Mouse (Mus musculus): ENCODE data around the gene Papola. TPM values are rescaled to one million over a fixed set of nuclear protein-coding genes. Genes with fewer than 3 reads are reported as not detected.

Papola gene
- polyA plus RNA-seq, 1 experiment from 2014 or later: 81.6 TPM

GRCm38 (mm10) chr12:105758911-105759310 is 25.6 kb upstream of the Papola start:
- no peaks in the 10 kb centered on the region for H3K36me3 ChIP-seq (ENCODE audit: control insufficient read depth, insufficient read depth)
- H3K4me3 ChIP-seq (ENCODE audit: low read depth, low read length): no peak overlapping the region
- no peaks in the 10 kb centered on the region for H3K9me3 ChIP-seq (replicated peaks; ENCODE audit: control insufficient read depth, low read length)
- no peak overlapping the region for H3K4me2 ChIP-seq (ENCODE audit: low read depth, low read length)
- no peaks in the 10 kb centered on the region for H3K27me3 ChIP-seq (ENCODE audit: control insufficient read depth, insufficient read depth, low read depth, low read length)
- peak overlapping the region; percentile 65 for H3K27ac ChIP-seq (ENCODE audit: low read length)
- H3K4me1 ChIP-seq (ENCODE audit: control insufficient read depth, low read depth, low read length): peaks cover 30% of the 10 kb centered on the region
- WGBS (ENCODE audit: insufficient replicate concordance): 52% methylated on average over 2 of the region's 2 CpGs
- ATAC-seq (ENCODE audit: low read depth): no peak
- no peak overlapping the region for H3K9ac ChIP-seq (ENCODE audit: low read depth, low read length)

GRCm38 (mm10) chr12:105759849-105760478 is 24.5 kb upstream of the Papola start:
- Histone ChIP-seq H3K4me3 (ENCODE audit: low read depth, low read length) (no peak overlapping the region), H3K9me3 (replicated peaks; ENCODE audit: control insufficient read depth, low read length) (no peaks in the 10 kb centered on the region), H3K4me2 (ENCODE audit: low read depth, low read length) (no peak overlapping the region), H3K4me1 (ENCODE audit: control insufficient read depth, low read depth, low read length) (peaks cover 30% of the 10 kb centered on the region), H3K27ac (ENCODE audit: low read length) (no peak overlapping the region), H3K36me3 (ENCODE audit: control insufficient read depth, insufficient read depth) (no peaks in the 10 kb centered on the region), H3K27me3 (ENCODE audit: control insufficient read depth, insufficient read depth, low read depth, low read length) (no peaks in the 10 kb centered on the region), H3K9ac (ENCODE audit: low read depth, low read length) (no peak overlapping the region)
- WGBS (ENCODE audit: insufficient replicate concordance): 19% methylated on average over 10 of the region's 10 CpGs
- ATAC-seq (ENCODE audit: low read depth): peak; percentile 69

GRCm38 (mm10) chr12:105761171-105761570 is 23.3 kb upstream of the Papola start:
- peaks cover 30% of the 10 kb centered on the region for H3K4me1 ChIP-seq (ENCODE audit: control insufficient read depth, low read depth, low read length)
- H3K27me3 ChIP-seq (ENCODE audit: control insufficient read depth, insufficient read depth, low read depth, low read length): no peaks in the 10 kb centered on the region
- no peak for ATAC-seq (ENCODE audit: low read depth)
- H3K9me3 ChIP-seq (replicated peaks; ENCODE audit: control insufficient read depth, low read length): no peaks in the 10 kb centered on the region
- no peak overlapping the region for H3K9ac ChIP-seq (ENCODE audit: low read depth, low read length)
- no peak overlapping the region for H3K4me3 ChIP-seq (ENCODE audit: low read depth, low read length)
- no peak overlapping the region for H3K4me2 ChIP-seq (ENCODE audit: low read depth, low read length)
- H3K27ac ChIP-seq (ENCODE audit: low read length): no peak overlapping the region
- 69% methylated on average over 11 of the region's 11 CpGs for WGBS (ENCODE audit: insufficient replicate concordance)
- H3K36me3 ChIP-seq (ENCODE audit: control insufficient read depth, insufficient read depth): no peaks in the 10 kb centered on the region

GRCm38 (mm10) chr12:105761629-105762028 is 22.9 kb upstream of the Papola start:
- no peak for ATAC-seq (ENCODE audit: low read depth)
- no peak overlapping the region for H3K9ac ChIP-seq (ENCODE audit: low read depth, low read length)
- no peaks in the 10 kb centered on the region for H3K36me3 ChIP-seq (ENCODE audit: control insufficient read depth, insufficient read depth)
- H3K4me1 ChIP-seq (ENCODE audit: control insufficient read depth, low read depth, low read length): peaks cover 30% of the 10 kb centered on the region
- H3K4me2 ChIP-seq (ENCODE audit: low read depth, low read length): no peak overlapping the region
- no peak overlapping the region for H3K4me3 ChIP-seq (ENCODE audit: low read depth, low read length)
- H3K9me3 ChIP-seq (replicated peaks; ENCODE audit: control insufficient read depth, low read length): no peaks in the 10 kb centered on the region
- no peaks in the 10 kb centered on the region for H3K27me3 ChIP-seq (ENCODE audit: control insufficient read depth, insufficient read depth, low read depth, low read length)
- H3K27ac ChIP-seq (ENCODE audit: low read length): no peak overlapping the region
- 61% methylated on average over 3 of the region's 3 CpGs for WGBS (ENCODE audit: insufficient replicate concordance)

GRCm38 (mm10) chr12:105769700-105770099 is 14.8 kb upstream of the Papola start:
- no peaks in the 10 kb centered on the region for H3K27me3 ChIP-seq (ENCODE audit: control insufficient read depth, insufficient read depth, low read depth, low read length)
- H3K9ac ChIP-seq (ENCODE audit: low read depth, low read length): no peak overlapping the region
- no peaks in the 10 kb centered on the region for H3K36me3 ChIP-seq (ENCODE audit: control insufficient read depth, insufficient read depth)
- H3K4me1 ChIP-seq (ENCODE audit: control insufficient read depth, low read depth, low read length): no peaks in the 10 kb centered on the region
- ATAC-seq (ENCODE audit: low read depth): no peak
- H3K9me3 ChIP-seq (replicated peaks; ENCODE audit: control insufficient read depth, low read length): no peaks in the 10 kb centered on the region
- no peak overlapping the region for H3K4me2 ChIP-seq (ENCODE audit: low read depth, low read length)
- H3K27ac ChIP-seq (ENCODE audit: low read length): no peak overlapping the region
- no peak overlapping the region for H3K4me3 ChIP-seq (ENCODE audit: low read depth, low read length)
- 36% methylated on average over 10 of the region's 10 CpGs for whole genome bisulfite sequencing (ENCODE audit: insufficient replicate concordance)

- Histone ChIP-seq H3K4me3 (ENCODE audit: low read depth, low read length) (no peak overlapping the region), H3K36me3 (ENCODE audit: control insufficient read depth, insufficient read depth) (no peaks in the 10 kb centered on the region), H3K9me3 (replicated peaks; ENCODE audit: control insufficient read depth, low read length) (no peaks in the 10 kb centered on the region), H3K4me2 (ENCODE audit: low read depth, low read length) (no peak overlapping the region), H3K9ac (ENCODE audit: low read depth, low read length) (no peak overlapping the region), H3K27me3 (ENCODE audit: control insufficient read depth, insufficient read depth, low read depth, low read length) (no peaks in the 10 kb centered on the region), H3K27ac (ENCODE audit: low read length) (no peak overlapping the region), H3K4me1 (ENCODE audit: control insufficient read depth, low read depth, low read length) (no peaks in the 10 kb centered on the region)
- WGBS (ENCODE audit: insufficient replicate concordance): 67% methylated on average over 7 of the region's 7 CpGs
- ATAC-seq (ENCODE audit: low read depth): no peak
Observed at GRCm38 (mm10) chr12:105774871-105775270, 9.6 kb upstream of the Papola start.

- ATAC-seq (ENCODE audit: low read depth): no peak
- Histone ChIP-seq H3K27me3 (ENCODE audit: control insufficient read depth, insufficient read depth, low read depth, low read length) (no peaks in the 10 kb centered on the region), H3K4me1 (ENCODE audit: control insufficient read depth, low read depth, low read length) (no peaks in the 10 kb centered on the region), H3K27ac (ENCODE audit: low read length) (no peak overlapping the region), H3K36me3 (ENCODE audit: control insufficient read depth, insufficient read depth) (no peaks in the 10 kb centered on the region), H3K9ac (ENCODE audit: low read depth, low read length) (no peak overlapping the region), H3K9me3 (replicated peaks; ENCODE audit: control insufficient read depth, low read length) (no peaks in the 10 kb centered on the region), H3K4me2 (ENCODE audit: low read depth, low read length) (no peak overlapping the region), H3K4me3 (ENCODE audit: low read depth, low read length) (no peak overlapping the region)
- WGBS (ENCODE audit: insufficient replicate concordance): 37% methylated on average over 4 of the region's 4 CpGs
Observed at GRCm38 (mm10) chr12:105777651-105778050, 6.8 kb upstream of the Papola start.

GRCm38 (mm10) chr12:105785000-105785774 is 693 bp downstream of the Papola start:
- H3K4me3 ChIP-seq (ENCODE audit: low read depth, low read length): peak overlapping the region; percentile 94
- peak overlapping the region; percentile 96 for H3K27ac ChIP-seq (ENCODE audit: low read length)
- H3K9ac ChIP-seq (ENCODE audit: low read depth, low read length): peak overlapping the region; percentile 93
- no peaks in the 10 kb centered on the region for H3K36me3 ChIP-seq (ENCODE audit: control insufficient read depth, insufficient read depth)
- WGBS (ENCODE audit: insufficient replicate concordance): 0% methylated on average over 50 of the region's 53 CpGs
- H3K9me3 ChIP-seq (replicated peaks; ENCODE audit: control insufficient read depth, low read length): no peaks in the 10 kb centered on the region
- H3K4me1 ChIP-seq (ENCODE audit: control insufficient read depth, low read depth, low read length): peaks cover 31% of the 10 kb centered on the region
- peak overlapping the region; percentile 83 for H3K4me2 ChIP-seq (ENCODE audit: low read depth, low read length)
- no peaks in the 10 kb centered on the region for H3K27me3 ChIP-seq (ENCODE audit: control insufficient read depth, insufficient read depth, low read depth, low read length)
- ATAC-seq (ENCODE audit: low read depth): peak; percentile 70

- Histone ChIP-seq H3K27me3 (ENCODE audit: control insufficient read depth, insufficient read depth, low read depth, low read length) (no peaks in the 10 kb centered on the region), H3K36me3 (ENCODE audit: control insufficient read depth, insufficient read depth) (no peaks in the 10 kb centered on the region), H3K4me1 (ENCODE audit: control insufficient read depth, low read depth, low read length) (peaks cover 31% of the 10 kb centered on the region), H3K27ac (ENCODE audit: low read length) (0 out of 2 replicates have a peak overlapping the region, but pooled peaks have one; percentile 12), H3K4me2 (ENCODE audit: low read depth, low read length) (peak overlapping the region; percentile 83), H3K9me3 (replicated peaks; ENCODE audit: control insufficient read depth, low read length) (no peaks in the 10 kb centered on the region), H3K4me3 (ENCODE audit: low read depth, low read length) (peak overlapping the region; percentile 94), H3K9ac (ENCODE audit: low read depth, low read length) (peak overlapping the region; percentile 42)
- WGBS (ENCODE audit: insufficient replicate concordance): 66% methylated on average over 1 of the region's 1 CpGs
- ATAC-seq (ENCODE audit: low read depth): no peak
Observed at GRCm38 (mm10) chr12:105786113-105786512, 1.6 kb downstream of the Papola start.

Data from liver, embryonic 16.5 days (tissue).